Mouse (Mus musculus) neural tube, embryonic 14.5 days (tissue): ENCODE measurements around the gene Shox2. TPM values are rescaled to one million over a fixed set of nuclear protein-coding genes. Genes with fewer than 3 reads are reported as not detected.

Source experiments
- polyA plus RNA-seq: library from polyadenylated mRNA; unstranded; fragments of >200 nt; fragmentation: Nextera tagmentation; extraction: Ambion mirVana; gene quantifications from 2 replicates; pipeline ENCODE4 v1.2.1, GENCODE M21; 2014

Gene Shox2
- polyA plus RNA-seq, 1 experiment from 2014 or later = 10.6 TPM

Other genes with a start within 250 kb of the Shox2 start
- gene Rsrc1, start 381 bp downstream of the Shox2 start, polyA plus RNA-seq = 36.1 and 39.5 TPM in 2 replicates